Mouse (Mus musculus) lung, postnatal 14 days (tissue): Measurements from ENCODE around the gene Zer1.
A peak's percentile ranks its signal among the peaks of the same experiment; 100 is the strongest.
"Not testable (repeated sequence)": the region's sequence is repeated elsewhere in the genome, so short reads cannot be mapped to it uniquely, and the experiment has no call there.

Experiments used
- DNase-seq: peaks from one replicate; pipeline ENCODE4 v3.0.0; 2021

Zer1 gene

DNA sequence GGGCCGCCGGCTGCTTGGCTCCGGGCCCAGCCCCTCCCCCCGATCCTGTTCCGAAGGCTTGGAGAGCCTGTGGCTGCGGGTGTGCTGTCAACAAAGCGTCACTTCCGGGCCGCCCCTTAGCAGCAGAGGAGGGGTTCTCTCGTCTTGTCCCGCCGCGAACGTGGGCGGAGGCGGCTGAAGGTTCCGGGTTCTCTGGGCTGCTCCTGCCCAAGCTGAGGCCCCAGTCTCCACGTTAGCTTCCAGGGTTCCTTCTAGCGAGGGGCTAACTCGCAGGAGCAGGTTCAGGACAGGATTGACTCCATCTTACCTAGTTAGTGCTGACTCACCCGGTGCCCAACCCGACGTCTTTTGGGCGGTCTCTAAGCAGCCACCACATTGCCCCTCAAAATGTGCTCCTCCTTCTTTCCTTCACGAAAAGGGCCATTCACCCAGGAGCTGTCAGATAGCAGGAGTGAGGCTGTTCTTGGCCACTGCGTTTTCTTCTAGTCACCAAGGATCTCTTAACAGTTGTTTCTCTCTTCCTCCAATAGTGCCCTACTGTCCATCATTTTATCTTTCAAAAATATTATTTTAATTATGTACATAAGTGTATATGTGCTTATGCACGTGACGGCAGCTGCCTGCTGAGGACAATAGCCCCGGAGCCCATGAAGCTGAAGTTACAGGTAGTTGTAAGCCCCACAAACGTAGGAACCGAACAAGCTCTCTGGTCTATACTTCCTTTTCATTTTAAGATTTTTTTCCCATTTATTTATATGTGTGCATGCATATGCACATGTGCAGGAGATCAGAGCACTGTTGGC is at the start of gene Zer1:
TSS of gene Zer1 (minus strand) at position 114 of the 803 bp plus-strand sequence.
- DNase-seq = peak; percentile 97

DNA sequence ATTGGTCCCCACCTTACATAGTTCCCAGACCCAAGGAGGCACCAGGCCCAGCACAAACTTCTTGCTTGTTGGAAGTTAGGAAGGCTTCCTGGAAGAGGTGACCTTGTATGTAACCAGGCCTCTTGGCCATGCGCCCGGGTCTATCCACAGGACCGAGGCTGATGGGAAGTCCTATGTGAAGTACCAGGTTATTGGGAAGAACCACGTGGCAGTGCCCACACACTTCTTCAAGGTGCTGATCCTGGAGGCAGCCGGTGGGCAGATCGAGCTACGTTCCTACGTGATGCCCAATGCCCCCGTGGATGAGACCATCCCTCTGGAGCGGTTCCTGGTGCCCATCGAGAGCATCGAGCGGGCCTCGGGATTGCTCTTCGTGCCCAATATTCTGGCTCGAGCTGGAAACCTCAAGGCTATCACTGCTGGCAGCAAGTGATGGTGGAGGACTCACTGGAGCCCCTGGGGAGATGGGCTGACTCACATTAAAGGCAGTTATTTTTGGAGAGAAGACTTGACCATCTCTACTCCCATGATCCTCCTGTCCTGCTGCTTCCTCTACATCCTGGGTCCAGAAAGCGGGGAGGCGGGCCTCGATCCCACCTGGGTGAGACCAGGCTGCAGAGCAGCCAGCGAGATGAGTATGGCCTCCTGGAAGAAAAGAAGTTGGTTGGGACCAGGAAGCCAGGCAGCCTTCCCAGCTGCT is 49.3 kb upstream of the Zer1 start:
- no peak for DNase-seq

DNA sequence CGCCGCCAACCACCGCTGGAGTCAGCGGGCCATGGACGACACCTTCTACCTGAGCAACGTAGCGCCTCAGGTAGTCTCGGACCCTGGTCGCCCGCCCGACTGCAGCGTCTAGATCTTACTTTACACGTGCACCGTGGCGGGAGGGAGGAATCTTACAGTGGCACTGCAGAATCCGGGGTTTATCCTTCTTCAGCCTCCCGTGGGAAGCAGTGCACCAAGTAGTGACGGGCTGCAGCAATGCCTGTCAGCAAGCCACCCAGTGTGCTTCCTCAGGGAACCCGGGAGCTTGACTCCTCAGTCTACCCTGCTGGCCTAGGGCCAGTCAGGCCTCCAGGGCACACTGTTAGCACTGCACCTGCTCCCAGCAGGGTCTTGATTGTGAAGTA is 47.6 kb upstream of the Zer1 start:
- no peak for DNase-seq

DNA sequence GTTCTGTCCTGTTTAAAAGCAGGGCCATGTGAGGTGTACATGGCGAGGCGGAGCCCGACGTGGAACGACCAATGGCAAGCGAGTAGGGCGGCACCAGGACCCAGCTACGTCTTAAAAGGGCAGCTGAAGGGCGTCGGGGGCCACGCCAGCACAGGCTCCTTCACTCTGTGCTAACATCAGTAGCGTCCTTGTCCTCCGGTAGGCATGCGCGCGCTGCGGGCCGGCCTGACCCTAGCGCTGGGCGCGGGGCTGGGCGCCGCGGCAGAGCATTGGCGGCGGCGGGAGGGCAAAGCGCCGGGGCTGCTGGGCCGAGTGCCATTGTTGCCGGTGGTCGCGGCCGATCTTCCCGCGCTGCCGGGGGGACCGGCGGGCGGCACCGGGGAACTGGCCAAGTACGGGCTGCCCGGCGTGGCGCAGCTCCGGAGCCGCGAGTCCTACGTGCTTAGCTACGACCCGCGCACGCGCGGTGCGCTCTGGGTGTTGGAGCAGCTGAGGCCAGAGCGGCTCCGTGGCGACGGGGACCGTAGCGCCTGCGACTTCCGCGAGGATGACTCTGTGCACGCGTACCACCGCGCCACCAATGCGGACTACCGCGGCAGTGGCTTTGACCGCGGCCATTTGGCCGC is 47.1 kb upstream of the Zer1 start, which contains the start of gene Endog:
TSS of gene Endog (plus strand) at position 123 of the 626 bp plus-strand sequence.
- DNase-seq = peak; percentile 87

DNA sequence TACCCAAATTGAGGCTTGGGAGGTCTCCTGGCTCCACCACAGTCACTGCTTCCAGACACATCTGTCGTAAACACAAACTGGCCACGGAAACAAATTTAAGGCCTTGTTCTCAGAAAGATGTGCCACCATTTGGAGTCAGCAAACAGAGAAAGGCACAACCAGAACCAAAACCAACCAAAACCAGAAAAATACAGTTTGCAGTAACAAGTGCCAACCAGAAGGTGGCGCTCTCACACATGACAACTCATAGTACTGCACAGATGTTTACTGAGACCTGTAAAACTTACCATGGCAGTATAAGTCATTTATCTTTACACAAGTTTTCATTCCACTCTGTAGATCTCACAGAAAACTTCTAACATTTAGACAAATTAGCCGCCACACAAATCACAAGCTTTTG is 42.3 kb upstream of the Zer1 start:
- no peak for DNase-seq

DNA sequence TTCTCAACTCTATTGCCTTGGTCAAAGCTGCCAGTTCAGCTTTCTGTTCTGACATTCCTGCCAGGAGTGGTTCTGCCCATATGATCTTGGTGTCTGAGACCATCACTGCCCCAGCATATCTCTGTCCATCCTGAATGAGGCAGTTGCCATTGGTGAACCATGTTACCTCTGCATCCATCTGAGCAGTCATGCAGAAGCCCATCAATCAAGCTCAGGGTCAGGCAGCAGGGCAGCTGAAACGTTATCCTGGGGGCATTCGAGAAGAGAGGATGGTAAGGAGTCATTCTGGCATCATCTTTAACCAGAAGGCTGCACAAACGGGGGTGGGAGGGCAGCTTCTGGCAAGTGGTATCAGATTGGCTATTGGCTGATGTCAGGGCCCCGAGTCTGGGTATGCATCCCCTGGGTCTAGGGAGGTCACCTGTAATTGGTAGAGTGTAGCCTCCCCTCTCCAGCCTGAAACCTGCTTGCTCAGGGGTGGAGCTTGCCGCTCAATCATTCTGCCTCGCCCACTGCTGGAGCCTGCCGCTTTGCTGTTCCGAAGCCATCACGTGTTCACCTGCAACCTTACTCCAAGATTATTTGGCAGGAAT is 40.1 kb upstream of the Zer1 start:
- DNase-seq = no peak

DNA sequence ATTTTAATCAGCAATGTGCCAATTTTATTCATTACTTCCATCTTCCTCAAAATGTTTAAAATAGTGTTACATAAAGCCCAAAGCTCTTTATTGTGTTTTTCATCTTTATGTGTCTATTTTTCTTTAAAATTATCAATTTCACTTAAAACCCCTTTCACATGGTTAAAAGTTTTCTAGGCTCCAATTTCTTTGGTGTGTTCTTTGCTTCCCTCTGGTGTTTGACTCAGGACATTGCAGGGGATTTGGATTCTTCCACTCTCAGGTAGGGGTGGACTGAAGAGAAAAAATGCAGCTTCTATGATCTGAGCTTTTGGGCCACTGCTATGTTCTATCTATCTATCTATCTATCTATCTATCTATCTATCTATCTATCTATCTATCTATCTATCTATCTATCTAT is 37.4 kb upstream of the Zer1 start:
- peak; percentile 40 for DNase-seq

DNA sequence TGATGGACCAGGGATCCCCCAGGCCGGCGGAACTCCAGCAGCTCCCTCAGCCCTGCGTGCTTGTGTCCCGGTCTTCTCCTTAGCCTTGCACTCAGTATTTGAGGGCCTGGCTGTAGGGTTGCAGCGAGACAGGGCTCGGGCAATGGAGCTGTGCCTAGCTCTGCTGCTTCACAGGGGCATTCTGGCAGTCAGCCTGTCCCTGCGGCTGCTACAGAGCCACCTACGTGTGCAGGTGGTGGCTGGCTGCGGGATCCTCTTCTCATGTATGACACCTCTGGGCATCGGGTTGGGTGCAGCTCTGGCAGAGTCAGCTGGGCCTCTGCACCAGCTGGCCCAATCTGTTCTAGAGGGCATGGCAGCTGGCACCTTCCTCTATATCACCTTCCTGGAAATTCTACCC is 35.5 kb upstream of the Zer1 start:
- not testable (repeated sequence) for DNase-seq

DNA sequence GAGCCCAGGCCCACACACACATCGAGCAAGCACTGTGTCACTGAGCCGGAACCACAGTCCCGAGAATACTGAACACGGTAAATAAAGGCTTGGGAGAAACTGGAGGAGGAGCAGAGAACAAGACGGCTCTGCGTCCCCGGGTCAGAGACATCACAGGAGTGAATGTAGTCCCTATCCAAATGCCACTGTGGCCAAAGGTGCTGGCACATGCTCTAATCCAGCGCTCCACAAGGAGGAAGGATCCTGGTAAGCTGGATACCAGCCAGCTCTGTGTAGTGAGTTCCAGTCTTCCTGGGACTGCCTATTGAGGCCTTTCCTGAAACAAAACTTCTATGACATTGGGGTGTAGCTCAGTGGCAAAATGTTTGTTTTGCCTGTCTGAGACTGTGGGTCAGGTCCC is 28.2 kb upstream of the Zer1 start:
- DNase-seq = no peak

DNA sequence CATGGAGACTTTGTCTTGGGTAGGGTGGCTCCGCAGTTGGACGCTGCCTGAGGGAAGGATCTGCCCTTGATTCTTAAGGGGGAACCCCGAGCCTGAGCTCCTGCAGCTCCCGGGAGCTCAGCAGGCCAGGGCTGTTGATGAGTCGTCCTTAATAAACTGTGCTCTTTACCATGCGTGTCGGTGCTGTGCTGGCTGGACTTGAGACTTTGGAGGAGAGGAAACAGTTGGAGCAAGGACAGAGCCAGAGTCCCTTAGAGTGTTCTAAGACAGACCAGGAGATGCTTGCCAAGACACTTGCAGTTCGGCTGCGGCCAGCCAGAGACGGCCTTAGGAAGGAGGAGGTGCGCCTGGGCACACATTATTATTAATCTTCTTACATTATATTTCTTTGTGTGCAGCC is 27.5 kb upstream of the Zer1 start:
- DNase-seq = no peak

DNA sequence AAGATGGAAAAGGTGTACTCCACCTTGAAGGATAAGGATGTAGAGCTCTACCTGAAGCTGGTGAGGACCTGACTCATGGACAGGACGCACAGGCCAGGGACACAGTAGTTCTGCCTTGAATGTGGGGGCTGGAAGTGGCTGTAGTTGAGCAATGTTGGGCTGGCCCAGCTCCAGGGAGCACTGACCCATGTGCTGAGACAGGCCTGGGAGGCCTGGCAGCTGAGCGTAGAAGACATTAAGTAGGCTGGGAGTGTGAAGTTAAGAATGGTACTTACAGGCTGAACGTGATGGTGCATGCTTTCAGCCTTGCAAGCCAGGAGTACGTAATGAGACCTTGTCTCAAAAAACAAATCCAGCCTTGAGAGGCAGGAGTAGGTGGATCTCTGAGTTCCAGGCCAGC is 23.1 kb upstream of the Zer1 start:
- DNase-seq = peak; percentile 81

DNA sequence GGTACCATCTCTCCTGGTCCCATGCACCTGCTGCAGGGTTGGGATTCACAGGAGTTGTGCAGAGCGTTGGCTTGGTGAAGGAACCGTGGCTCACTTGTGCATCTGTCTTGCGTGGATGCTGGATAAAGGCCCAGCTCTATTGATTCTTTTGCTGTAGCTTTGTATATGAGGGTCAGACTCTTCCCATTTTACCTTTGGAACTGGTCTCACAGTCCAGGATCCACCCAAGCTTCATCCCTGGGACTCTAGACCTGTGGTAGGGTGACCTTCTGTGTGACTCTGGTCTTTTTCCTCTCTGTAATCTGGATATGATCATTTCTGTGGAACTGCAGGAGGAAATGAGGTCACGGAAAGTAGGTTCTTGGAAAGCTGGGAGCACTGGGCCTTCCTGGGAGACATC is 20.1 kb upstream of the Zer1 start:
- no peak for DNase-seq

DNA sequence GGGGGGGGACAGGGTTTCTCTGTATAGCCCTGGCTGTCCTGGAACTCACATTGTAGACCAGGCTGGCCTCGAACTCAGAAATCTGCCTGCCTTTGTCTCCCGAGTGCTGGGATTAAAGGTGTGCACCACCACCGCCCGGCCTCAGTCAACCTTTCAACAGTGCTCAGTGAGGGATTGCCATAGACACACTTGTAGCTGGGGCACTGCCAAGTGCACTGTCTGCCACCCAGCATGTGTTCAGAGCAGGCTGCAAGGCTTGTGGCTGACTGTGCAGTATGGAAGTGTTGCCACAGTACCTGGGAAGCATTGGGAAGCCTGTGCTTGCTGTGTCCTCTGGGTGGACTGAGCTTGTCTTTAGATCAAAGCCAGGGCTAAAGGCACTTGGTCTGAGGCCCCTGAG is 15.6 kb upstream of the Zer1 start:
- not testable (repeated sequence) for DNase-seq

DNA sequence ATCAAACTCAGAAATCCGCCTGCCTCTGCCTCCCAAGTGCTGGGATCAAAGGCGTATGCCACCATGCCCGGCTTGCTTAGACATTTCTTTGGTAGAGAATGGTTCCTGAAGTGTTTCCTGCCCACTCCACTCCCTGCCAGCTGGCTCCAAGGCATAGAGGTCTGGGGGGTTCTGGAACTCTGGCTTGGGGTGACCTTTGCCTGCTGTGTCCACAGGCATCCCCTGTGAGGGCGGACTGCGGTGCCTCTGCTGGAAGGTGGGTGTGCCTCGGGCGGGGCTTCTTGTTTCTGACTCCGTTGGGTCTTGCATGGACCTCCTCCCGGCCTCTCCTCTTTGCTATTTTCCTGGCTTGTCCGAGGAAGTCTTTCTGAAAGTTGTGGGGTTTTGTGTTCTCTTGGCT is 12.1 kb upstream of the Zer1 start:
- no peak for DNase-seq

DNA sequence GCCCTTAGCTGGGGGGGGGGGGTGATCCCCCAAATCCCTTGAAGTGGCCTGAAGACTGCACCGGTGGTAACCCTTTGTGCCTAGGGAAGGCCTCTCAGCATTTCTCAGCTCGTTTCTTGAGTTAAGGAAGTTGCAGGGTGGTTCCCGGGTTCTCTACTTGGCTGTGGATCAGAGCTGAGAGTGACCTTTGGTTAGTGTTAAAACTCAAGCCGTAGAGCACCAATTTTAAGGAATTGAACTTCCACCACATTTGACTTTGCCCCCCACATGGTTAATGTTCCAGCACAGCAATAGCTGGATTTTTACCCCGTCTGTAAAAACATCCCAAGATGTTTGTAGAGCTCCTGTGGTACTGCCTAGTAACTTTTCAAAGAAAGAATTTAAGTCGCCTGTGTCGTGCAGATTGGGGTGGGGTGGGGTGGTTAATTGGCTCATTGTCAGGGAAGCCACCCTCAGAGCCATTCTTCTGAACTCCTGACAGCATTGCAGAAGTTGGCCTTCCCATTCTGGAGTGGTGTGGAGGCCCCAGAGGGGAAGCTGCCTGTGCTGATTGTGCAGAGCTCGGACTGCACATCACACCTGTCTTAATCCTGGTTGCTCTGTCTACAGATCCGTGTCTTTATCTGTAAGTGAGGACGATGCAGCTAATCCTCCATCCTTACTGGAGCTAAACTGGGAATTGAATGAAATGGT is 10.7 kb upstream of the Zer1 start:
- DNase-seq = no peak

DNA sequence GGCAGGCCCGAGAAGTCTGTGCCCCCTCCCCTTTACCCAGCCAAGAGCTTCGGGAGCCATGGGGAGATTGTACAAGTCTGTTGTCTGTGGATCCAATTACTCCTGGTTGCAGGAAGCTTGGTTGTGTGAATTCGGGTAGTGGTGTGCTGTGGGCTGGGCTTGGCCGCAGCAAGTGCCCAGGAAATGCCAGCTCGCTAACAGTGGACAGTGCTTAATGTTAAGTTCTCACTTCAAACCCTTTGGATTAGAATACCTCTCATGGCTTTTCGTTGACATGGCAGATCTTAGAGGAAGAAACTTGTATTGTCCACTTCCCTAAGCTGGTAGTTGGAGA is 10.0 kb upstream of the Zer1 start:
- no peak for DNase-seq

DNA sequence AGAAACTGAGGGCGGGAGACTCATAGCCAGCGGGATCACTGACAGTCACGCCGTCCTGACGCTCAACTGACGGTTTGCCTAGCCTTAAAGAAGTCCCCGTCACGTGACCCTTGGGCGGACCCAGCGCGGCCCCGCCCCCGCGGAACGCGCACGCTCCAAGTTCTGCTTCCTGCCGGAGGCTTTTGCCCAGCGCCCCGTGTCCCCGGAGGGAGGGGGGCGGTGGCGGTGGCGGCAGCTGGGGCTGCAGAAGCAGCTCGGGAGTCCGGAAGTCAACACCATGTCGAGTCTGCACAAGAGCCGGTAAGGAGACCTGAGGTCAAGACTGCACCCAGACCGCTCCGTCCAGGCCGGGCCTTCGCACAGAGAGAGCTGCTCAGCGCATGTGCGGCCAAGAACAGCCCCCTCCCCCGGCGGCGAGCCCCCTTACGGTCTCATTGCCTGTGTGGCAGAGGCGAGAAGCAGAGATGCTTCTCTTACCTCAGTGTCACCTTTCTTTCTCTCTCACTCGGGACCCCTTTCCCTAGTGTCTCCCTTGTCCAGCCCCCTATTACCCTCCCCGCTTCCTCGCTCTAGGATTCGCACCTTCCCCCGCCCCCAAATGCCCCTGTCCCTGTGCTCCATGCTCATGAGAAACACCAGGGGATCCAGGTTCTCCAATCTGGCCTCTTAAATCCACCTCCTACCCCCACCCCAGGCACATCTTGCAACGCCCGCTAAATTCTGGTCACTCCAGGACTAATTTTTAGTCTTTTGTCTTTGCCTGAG is 9.4 kb upstream of the Zer1 start, which contains the start of gene Tbc1d13:
TSS of gene Tbc1d13 (plus strand) at position 134 of the 765 bp plus-strand sequence.
- DNase-seq = peak; percentile 98

DNA sequence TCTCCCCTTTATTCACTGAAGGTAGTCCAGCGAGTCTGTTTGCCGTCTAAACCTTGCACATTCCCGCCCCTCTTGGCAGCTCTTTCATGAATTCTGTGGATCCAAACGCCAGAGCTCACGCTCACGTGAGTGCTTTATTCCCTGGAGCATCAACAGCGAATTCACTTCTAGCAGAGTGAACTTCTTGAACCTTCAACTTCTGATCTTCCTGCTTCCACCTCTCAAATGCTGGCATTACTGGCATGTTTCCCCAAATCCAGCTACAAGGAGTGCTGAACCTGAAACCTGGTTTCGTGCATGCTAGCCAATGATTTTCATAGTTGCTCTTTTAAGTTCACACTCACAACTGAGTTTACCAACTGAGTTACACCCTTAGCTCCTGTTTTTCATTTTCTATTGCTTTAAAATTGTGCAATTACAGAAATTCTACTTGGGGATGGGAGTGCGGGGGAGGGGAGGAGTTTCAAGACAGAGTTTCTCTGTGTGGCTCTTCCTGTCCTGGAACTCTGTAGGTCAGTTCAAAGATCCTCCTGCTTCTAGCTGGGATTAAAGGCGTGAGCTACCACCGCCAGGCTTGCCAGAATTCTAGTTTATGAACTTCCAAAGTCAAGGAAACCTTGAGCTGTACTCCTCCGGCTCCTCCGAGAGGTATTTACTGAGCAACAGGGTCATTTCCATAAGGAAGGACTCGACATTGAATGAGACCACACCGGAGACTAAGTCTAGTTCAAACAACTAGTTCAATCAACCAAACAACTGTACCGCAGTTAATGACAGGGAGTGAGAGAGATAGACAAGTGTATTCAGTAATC is 8.6 kb upstream of the Zer1 start:
- peak; percentile 47 for DNase-seq

DNA sequence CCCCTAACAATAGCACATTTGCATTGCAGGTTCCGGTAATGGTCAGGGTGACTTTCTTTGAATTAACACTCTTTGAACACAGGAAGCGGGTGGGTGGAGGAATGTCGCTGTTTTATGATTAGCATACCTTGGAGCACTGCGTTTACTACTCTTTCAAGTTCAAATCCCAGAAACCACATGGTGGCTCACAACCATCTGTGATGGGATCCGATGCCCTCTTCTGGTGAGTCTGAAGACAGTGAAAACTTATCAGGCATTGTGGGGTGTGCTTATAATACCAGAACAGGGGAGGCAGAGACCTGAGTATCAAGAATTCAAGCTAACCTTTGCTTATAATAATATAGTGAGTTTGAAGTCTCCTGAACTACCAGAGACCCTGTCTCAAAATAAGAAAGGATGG is 6.9 kb upstream of the Zer1 start:
- not testable (repeated sequence) for DNase-seq

DNA sequence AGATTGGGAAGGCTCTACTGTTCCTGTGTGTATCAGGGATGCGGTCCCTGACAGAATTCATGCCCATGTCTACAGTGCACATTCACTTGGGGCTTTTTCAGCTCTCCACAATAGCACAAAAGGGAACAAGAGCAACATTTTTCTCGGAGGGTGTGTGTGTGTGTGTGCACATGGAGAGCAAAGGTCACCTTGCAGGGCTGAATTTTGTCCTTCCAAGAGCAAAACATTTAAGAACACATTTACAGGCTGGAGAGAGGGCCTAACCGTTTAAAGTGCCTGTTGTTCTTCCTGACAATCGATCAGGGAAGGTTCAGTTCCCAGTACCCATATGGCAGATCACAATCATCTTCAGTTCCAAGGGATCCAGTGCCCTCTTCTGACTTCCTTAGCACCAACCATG is 5.8 kb upstream of the Zer1 start:
- DNase-seq = no peak

DNA sequence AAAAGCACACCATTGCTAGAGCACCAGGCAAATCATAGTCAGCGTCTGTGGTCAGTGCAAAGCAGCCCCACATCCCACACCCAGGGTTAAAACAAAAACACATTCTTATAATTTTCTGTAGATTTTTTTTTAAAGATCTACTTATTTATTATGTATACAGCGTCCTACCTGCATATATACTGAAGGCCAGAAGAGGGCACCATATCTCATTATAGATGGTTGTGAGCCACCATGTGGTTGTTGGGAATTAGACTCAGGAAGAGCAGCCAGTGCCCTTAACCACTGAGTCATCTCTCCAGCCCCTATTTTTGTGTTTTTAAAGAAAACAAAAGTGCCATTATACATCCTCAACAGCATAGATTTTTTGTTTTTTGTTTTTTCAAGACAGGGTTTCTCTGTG is 4.4 kb upstream of the Zer1 start:
- peak; percentile 47 for DNase-seq
